Mouse (Mus musculus): ENCODE measurements around the gene Zfp605. TPM values are rescaled to one million over a fixed set of nuclear protein-coding genes. Genes with fewer than 3 reads are reported as not detected.

The Zfp605 gene
- total and polyA plus RNA-seq, 2 experiments from 2014 or later, result 2.1 to 3.3 TPM

DNA sequence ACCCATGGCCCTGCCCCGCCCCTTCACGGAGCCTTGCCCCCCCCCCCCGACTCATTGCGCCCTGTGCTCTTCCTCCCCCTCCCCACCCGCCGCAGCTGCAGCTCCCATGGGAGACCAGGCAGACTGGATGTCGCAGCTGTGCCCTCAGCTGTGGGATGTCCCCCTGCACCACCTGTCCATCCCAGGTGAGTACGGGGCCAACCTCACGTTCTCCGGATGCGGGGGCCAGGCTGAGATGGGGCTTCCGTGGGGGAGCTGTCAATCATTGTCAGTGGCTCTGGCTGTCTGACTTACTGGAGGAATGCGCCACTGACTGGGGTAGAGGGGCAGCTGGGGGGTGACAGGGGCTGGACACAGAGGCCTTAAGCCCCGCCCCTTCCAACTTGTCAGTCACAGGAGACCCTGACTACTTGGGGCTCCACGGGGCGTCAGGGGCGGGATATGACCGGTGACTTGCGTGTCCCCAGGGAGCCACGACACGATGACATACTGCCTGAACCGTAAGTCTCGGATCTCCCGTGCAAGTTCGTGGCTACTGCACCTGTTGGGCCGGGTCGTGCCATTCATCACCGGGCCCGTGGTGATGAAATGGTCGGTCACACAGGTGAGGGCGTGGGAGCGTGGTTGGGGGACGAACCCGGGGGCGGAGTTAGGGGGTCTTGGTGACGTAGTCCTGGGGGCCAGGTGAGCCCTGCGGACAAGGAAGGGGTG, 8.8 kb upstream of the Zfp605 start:
- under 1% methylated on average over 35 of the region's 37 CpGs for WGBS
- Histone ChIP-seq H3K4me2 (ENCODE audit: low read depth, low read length) (peak overlapping the region; percentile 62), H3K36me3 (replicated peaks; ENCODE audit: control insufficient read depth, insufficient read depth, low read length) (peaks cover 32% of the 10 kb centered on the region), H3K4me3 (ENCODE audit: low read depth, low read length) (peak overlapping the region; percentile 34), H3K9ac (replicated peaks; ENCODE audit: low read depth, low read length) (no peak overlapping the region), H3K27ac (ENCODE audit: low read depth) (no peak overlapping the region), H3K4me1 (ENCODE audit: control insufficient read depth, insufficient read depth) (peaks cover 22% of the 10 kb centered on the region), H3K27me3 (ENCODE audit: control insufficient read depth, insufficient read depth, low read length) (0 out of 2 replicates have a peak, but pooled peaks cover 7% of the 10 kb centered on the region), H3K9me3 (replicated peaks; ENCODE audit: control insufficient read depth, low read length) (no peaks in the 10 kb centered on the region)
- ATAC-seq (ENCODE audit: insufficient read depth, low read depth) (peak; percentile 8; the same call in 1 of the 2 replicates), DNase-seq (ENCODE audit: low spot score) (no peak)
- TF ChIP-seq CTCF (IDR thresholded peaks at IDR 0.05; ENCODE audit: low read depth) (no peak), EP300 (IDR thresholded peaks at IDR 0.05; ENCODE audit: low read depth) (no peak)

DNA sequence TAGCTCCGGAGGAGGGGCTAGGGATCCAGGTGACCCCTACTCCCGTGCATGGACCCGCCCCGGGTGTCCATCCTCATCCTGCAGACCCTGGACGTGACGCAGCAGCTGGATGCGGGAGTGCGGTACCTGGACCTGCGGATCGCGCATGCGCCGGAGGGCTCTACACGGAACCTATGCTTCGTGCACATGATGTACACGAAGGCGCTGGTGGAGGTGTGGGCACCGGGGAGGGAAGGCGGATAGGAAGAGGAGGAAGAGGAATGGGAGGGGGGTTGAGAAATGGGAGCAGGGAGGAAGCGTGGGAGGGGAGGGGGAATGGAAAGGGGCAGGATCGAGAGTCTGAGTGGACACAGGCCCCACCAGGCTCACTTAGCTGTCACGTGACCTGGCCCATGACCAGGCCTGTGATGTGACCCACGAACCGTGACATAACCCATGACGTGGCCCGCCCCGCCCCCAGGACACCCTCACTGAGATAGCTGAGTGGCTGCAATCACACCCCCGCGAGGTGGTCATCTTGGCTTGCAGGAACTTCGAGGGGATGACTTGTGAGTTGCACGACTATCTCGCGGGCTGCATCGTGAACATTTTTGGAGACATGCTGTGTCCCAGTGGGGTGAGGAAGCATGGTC, 8.1 kb upstream of the Zfp605 start:
- Histone ChIP-seq H3K4me3 (ENCODE audit: low read depth, low read length) (peak overlapping the region; percentile 34), H3K27me3 (ENCODE audit: control insufficient read depth, insufficient read depth, low read length) (0 out of 2 replicates have a peak, but pooled peaks cover 7% of the 10 kb centered on the region), H3K9me3 (replicated peaks; ENCODE audit: control insufficient read depth, low read length) (no peaks in the 10 kb centered on the region), H3K9ac (replicated peaks; ENCODE audit: low read depth, low read length) (no peak overlapping the region), H3K4me2 (ENCODE audit: low read depth, low read length) (peak overlapping the region; percentile 62), H3K4me1 (ENCODE audit: control insufficient read depth, insufficient read depth) (peaks cover 26% of the 10 kb centered on the region), H3K36me3 (replicated peaks; ENCODE audit: control insufficient read depth, insufficient read depth, low read length) (peaks cover 38% of the 10 kb centered on the region), H3K27ac (ENCODE audit: low read depth) (no peak overlapping the region)
- TF ChIP-seq EP300 (IDR thresholded peaks at IDR 0.05; ENCODE audit: low read depth) (no peak), CTCF (IDR thresholded peaks at IDR 0.05; ENCODE audit: low read depth) (no peak)
- 0 out of 2 replicates have a peak, but pooled peaks have one; percentile 11 for ATAC-seq (ENCODE audit: insufficient read depth, low read depth)
- no peak for DNase-seq (ENCODE audit: low spot score)
- WGBS, result 11% methylated on average over 34 of the region's 34 CpGs

DNA sequence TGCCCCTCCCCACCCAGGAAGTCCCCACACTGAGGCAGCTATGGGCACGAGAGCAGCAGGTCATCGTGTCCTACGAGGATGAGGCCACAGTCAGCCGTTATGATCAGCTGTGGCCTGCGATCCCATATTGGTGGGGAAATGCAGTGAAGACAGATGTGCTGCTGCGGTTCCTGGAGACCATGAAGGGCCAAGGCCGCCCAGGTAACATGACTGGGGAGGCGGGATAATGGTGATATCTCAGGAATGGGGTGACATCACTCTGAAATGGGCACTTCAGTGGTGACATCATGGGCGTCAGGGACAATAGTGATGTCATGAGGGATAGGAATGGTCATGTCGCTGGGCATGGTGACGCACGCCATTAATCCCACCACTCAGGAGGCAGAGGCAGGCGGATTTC, 7.5 kb upstream of the Zfp605 start:
- Histone ChIP-seq H3K4me1 (ENCODE audit: control insufficient read depth, insufficient read depth) (peaks cover 29% of the 10 kb centered on the region), H3K4me2 (ENCODE audit: low read depth, low read length) (no peak overlapping the region), H3K9me3 (replicated peaks; ENCODE audit: control insufficient read depth, low read length) (no peaks in the 10 kb centered on the region), H3K4me3 (ENCODE audit: low read depth, low read length) (no peak overlapping the region), H3K27me3 (ENCODE audit: control insufficient read depth, insufficient read depth, low read length) (0 out of 2 replicates have a peak, but pooled peaks cover 7% of the 10 kb centered on the region), H3K36me3 (replicated peaks; ENCODE audit: control insufficient read depth, insufficient read depth, low read length) (peaks cover 38% of the 10 kb centered on the region), H3K9ac (replicated peaks; ENCODE audit: low read depth, low read length) (no peak overlapping the region), H3K27ac (ENCODE audit: low read depth) (no peak overlapping the region)
- ATAC-seq (ENCODE audit: insufficient read depth, low read depth), result no peak
- no peak for DNase-seq (ENCODE audit: low spot score)
- TF ChIP-seq EP300 (IDR thresholded peaks at IDR 0.05; ENCODE audit: low read depth) (no peak), CTCF (IDR thresholded peaks at IDR 0.05; ENCODE audit: low read depth) (no peak)
- WGBS, result 80% methylated on average over 13 of the region's 13 CpGs

GRCm38 (mm10) chr5:110102853-110103625, 6.9 kb upstream of the Zfp605 start:
- 0 out of 2 replicates have a peak, but pooled peaks cover 7% of the 10 kb centered on the region for H3K27me3 ChIP-seq (ENCODE audit: control insufficient read depth, insufficient read depth, low read length)
- no peak for TF ChIP-seq CTCF (IDR thresholded peaks at IDR 0.05; ENCODE audit: low read depth)
- no peak for TF ChIP-seq EP300 (IDR thresholded peaks at IDR 0.05; ENCODE audit: low read depth)
- DNase-seq (ENCODE audit: low spot score) (no peak), ATAC-seq (ENCODE audit: insufficient read depth, low read depth) (no peak)
- H3K9ac ChIP-seq (replicated peaks; ENCODE audit: low read depth, low read length), result no peak overlapping the region
- no peak overlapping the region for H3K4me2 ChIP-seq (ENCODE audit: low read depth, low read length)
- no peak overlapping the region for H3K27ac ChIP-seq (ENCODE audit: low read depth)
- H3K4me1 ChIP-seq (ENCODE audit: control insufficient read depth, insufficient read depth), result peaks cover 29% of the 10 kb centered on the region
- H3K9me3 ChIP-seq (replicated peaks; ENCODE audit: control insufficient read depth, low read length), result no peaks in the 10 kb centered on the region
- no peak overlapping the region for H3K4me3 ChIP-seq (ENCODE audit: low read depth, low read length)
- 90% methylated on average over 19 of the region's 19 CpGs for WGBS
- peaks cover 38% of the 10 kb centered on the region for H3K36me3 ChIP-seq (replicated peaks; ENCODE audit: control insufficient read depth, insufficient read depth, low read length)

DNA sequence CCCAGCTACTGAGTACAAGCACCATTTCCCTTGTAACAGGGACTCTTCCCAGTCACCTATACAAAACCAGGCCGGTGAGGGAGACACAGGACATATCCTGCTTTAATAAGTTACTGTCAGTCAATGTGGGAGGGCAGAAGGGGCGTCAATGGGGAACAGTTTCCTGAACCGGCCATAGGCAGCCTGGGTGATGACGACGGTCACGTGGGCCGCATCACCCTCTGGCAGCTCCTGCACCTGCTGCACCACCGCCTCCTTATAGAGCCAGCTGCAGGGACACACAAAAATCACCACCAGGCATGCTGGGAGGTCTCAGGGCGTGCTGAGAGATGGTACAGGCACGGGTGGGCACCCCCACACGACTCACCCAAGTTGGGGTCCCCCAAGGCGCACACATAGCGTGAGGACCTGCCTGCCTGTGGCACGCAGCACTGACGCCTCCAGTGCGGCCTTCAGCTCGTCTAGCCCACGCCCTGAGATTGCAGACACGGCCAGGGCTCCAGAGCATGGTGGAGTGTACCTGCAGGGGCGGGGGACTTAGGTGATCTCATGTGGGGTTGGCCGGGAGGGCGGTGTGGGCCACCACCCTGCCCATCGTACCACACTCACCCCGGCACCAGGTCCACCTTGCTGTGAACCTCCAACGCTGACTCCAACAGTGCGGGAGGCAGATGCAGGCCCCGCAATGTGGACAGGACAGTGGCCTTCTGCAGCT, 5.8 kb upstream of the Zfp605 start:
- 93% methylated on average over 27 of the region's 27 CpGs for WGBS
- H3K36me3 ChIP-seq (replicated peaks; ENCODE audit: control insufficient read depth, insufficient read depth, low read length), result peaks cover 38% of the 10 kb centered on the region
- TF ChIP-seq CTCF (IDR thresholded peaks at IDR 0.05; ENCODE audit: low read depth) (no peak), EP300 (IDR thresholded peaks at IDR 0.05; ENCODE audit: low read depth) (no peak)
- H3K9me3 ChIP-seq (replicated peaks; ENCODE audit: control insufficient read depth, low read length), result no peaks in the 10 kb centered on the region
- no peak for ATAC-seq (ENCODE audit: insufficient read depth, low read depth)
- H3K4me1 ChIP-seq (ENCODE audit: control insufficient read depth, insufficient read depth), result peaks cover 29% of the 10 kb centered on the region
- H3K27ac ChIP-seq (ENCODE audit: low read depth), result no peak overlapping the region
- H3K4me3 ChIP-seq (ENCODE audit: low read depth, low read length), result no peak overlapping the region
- no peak for DNase-seq (ENCODE audit: low spot score)
- H3K4me2 ChIP-seq (ENCODE audit: low read depth, low read length), result no peak overlapping the region
- 0 out of 2 replicates have a peak, but pooled peaks cover 7% of the 10 kb centered on the region for H3K27me3 ChIP-seq (ENCODE audit: control insufficient read depth, insufficient read depth, low read length)
- H3K9ac ChIP-seq (replicated peaks; ENCODE audit: low read depth, low read length), result no peak overlapping the region
